Mouse (Mus musculus): Measurements from ENCODE around the gene Pbrm1.

DNA sequence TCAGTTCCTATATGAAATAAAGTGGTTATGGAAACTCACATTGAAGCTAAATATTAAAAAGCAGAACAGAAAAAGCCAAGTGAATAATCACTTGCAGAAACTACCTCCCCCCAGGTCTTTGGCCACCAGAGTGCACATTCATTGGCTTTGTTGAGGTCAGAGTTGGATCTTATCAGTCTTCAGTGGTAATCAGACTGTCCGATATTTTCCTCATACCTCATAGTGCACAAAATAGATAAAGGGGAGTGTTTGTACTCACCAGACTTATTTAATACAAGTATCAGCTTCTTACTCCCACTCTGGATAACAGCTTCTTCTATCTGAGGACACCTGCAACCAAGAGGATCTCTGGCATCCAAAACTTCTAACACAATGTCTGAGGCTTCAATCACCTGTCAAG lies 2.9 kb upstream of the Pbrm1 start:
- TF ChIP-seq POLR2A (IDR thresholded peaks at IDR 0.05; ENCODE audit: borderline replicate concordance, extremely low read depth, low read depth, low read length) (no peak), CTCF (IDR thresholded peaks at IDR 0.05; ENCODE audit: insufficient read depth, low read length) (no peak)

Measured in lung, adult 2 months (tissue).